Mouse (Mus musculus): ENCODE measurements around the gene Keg1. TPM values are rescaled to one million over a fixed set of nuclear protein-coding genes. Genes with fewer than 3 reads are reported as not detected.
"Not testable (repeated sequence)": the region's sequence is repeated elsewhere in the genome, so short reads cannot be mapped to it uniquely, and the experiment has no call there.

The Keg1 gene
- polyA plus RNA-seq (2015; fragmentation: Nextera tagmentation; extraction: Ambion mirVana) = 1.5 and 1.7 TPM in 2 replicates

DNA sequence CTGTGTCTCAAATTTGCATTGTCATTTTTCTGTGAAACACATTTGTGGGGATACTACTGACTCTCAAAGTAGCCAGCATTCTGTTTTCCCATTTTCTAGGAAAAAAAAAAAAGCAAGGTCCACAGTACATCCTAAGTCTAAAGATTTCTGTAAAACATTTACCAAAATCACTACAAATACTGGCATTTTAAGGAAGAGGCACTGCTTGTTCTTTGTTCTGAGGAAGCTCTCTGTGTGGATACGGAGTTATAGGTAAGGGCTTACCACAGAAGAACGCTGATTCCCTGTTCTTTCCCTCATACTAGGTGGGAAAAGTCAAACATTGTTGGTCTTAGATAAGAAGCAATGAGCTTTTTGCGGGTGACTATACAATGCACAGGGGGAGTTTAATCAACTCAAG, at the start of gene Keg1:
Gene Keg1, plus strand, starts transcription at position 197 of the 400 bp plus-strand sequence.
- Histone ChIP-seq H3K4me2 (no peak within 1 kb of the TSS), H3K9me3 (replicated peaks) (no peaks in the 10 kb centered on the region), H3K27ac (no peak within 1 kb of the TSS), H3K4me3 (replicated peaks) (no peak within 1 kb of the TSS), H3K27me3 (no peaks in the 10 kb centered on the region), H3K9ac (no peak within 1 kb of the TSS), H3K36me3 (no peaks in the 10 kb centered on the region), H3K4me1 (replicated peaks) (no peaks in the 10 kb centered on the region)
- DNase-seq (no peak), ATAC-seq (ENCODE audit: low read depth) (no peak)
- WGBS (ENCODE audit: insufficient replicate concordance) = 53% methylated on average over 3 of the region's 3 CpGs

DNA sequence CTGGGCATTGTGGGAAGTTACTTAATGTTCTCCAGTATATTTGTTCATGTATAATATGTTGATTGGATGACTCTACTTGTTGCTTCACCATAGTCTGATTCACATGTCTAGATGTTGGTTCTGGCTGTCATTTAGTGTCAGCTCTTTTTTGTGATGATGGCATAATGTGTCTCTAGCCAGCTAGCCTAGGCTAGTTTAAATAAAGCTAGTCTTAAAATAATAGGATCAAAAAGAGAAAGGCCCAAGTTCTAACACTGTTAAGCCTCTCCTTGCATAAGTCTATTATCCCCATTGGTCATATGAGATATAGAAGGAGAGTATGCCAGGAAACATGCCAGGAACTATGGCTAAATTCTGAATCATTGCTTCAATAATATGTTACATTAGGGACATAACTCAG, 46.1 kb upstream of the Keg1 start:
- no peak overlapping the region for H3K4me2 ChIP-seq
- H3K9me3 ChIP-seq (replicated peaks) = no peaks in the 10 kb centered on the region
- no peaks in the 10 kb centered on the region for H3K27me3 ChIP-seq
- H3K27ac ChIP-seq = no peak overlapping the region
- no peaks in the 10 kb centered on the region for H3K36me3 ChIP-seq
- H3K9ac ChIP-seq = no peak overlapping the region
- ATAC-seq (ENCODE audit: low read depth) (no peak), DNase-seq (no peak)
- H3K4me3 ChIP-seq (replicated peaks) = no peak overlapping the region
- no peaks in the 10 kb centered on the region for H3K4me1 ChIP-seq (replicated peaks)

GRCm38 (mm10) chr19:12666156-12666555, 29.4 kb upstream of the Keg1 start:
- no peak for ATAC-seq (ENCODE audit: low read depth)
- Histone ChIP-seq H3K9me3 (replicated peaks) (peaks cover 3% of the 10 kb centered on the region; the same call in 1 of the 2 replicates), H3K36me3 (no peaks in the 10 kb centered on the region), H3K9ac (no peak overlapping the region), H3K27me3 (no peaks in the 10 kb centered on the region), H3K4me2 (no peak overlapping the region), H3K27ac (no peak overlapping the region), H3K4me3 (replicated peaks) (no peak overlapping the region), H3K4me1 (replicated peaks) (no peaks in the 10 kb centered on the region)
- DNase-seq = no peak
- WGBS (ENCODE audit: insufficient replicate concordance) = 35% methylated on average over 1 of the region's 1 CpGs

DNA sequence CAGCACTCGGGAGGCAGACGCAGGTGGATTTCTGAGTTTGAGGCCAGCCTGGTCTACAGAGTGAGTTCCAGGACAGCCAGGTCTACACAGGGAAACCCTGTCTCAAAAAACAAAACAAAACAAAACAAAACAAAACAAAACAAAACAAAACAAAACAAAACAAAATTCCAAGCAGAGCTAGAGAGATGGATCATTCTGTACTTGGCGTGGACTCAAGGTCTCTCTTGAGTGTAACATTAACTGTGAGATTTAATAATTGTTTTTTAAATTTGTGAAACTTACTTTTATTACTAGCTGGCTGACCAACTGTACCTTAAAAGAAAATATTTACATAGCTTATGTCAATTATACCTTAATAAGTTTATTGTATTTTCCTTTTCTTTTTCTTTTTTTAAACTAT, 27.0 kb upstream of the Keg1 start:
- WGBS (ENCODE audit: insufficient replicate concordance) = 76% methylated on average over 3 of the region's 3 CpGs
- DNase-seq = not testable (repeated sequence)

DNA sequence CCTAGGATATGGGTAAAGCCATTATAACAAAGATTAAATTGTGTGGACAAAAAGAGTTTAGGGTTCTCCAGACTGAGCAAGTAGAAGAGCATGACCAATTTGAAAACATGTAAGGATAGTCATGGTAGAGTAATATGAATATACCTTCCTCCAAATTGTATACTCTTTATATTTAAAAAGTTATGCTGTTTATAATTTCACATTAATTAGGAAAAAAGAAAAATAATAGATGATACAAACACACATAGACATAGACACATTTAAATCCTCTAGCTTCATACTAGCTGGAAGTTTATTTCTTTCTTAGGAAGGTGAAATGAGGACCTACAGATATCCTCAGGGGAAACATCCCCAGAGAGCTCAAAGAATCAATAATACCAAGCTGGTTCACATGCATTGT, 25.4 kb upstream of the Keg1 start, which contains the start of gene Olfr1442:
Gene Olfr1442, plus strand, starts transcription at position 301 of the 400 bp plus-strand sequence.
- Histone ChIP-seq H3K27me3 (no peaks in the 10 kb centered on the region), H3K4me3 (replicated peaks) (no peak within 1 kb of the TSS), H3K4me1 (replicated peaks) (no peaks in the 10 kb centered on the region), H3K9ac (no peak within 1 kb of the TSS), H3K27ac (no peak within 1 kb of the TSS), H3K36me3 (no peaks in the 10 kb centered on the region), H3K4me2 (no peak within 1 kb of the TSS), H3K9me3 (replicated peaks) (no peaks in the 10 kb centered on the region)
- ATAC-seq (ENCODE audit: low read depth) (no peak), DNase-seq (no peak)

More for the DNA sequence above, 27.0 kb upstream of the Keg1 start:
- ATAC-seq (ENCODE audit: low read depth); H3K4me2 ChIP-seq; H3K36me3 ChIP-seq; H3K9me3 ChIP-seq (replicated peaks); H3K9ac ChIP-seq; H3K27ac ChIP-seq; H3K27me3 ChIP-seq; H3K4me3 ChIP-seq (replicated peaks); H3K4me1 ChIP-seq (replicated peaks): not testable (repeated sequence)

DNA sequence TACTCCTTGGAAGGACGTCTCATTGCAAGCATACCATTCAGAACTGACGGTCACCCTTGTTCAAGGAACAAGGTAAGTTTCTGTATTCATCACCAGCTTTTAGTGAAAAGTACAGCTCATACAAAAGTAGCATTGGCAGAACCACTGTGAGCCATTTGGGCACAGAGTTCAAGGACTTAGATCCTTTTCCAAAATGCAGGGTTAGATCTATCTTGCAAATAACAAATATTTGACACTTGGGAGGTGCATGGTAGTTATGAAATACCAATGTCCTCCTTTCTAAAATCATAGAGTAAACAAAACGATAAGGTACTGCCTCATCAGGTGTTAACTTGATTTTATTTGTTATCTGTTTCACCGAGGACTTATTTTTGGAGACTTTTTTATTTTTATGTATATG, 24.5 kb upstream of the Keg1 start:
- Histone ChIP-seq H3K4me3 (replicated peaks) (no peak overlapping the region), H3K27me3 (no peaks in the 10 kb centered on the region), H3K27ac (no peak overlapping the region), H3K4me2 (no peak overlapping the region), H3K9me3 (replicated peaks) (no peaks in the 10 kb centered on the region), H3K4me1 (replicated peaks) (no peaks in the 10 kb centered on the region), H3K36me3 (no peaks in the 10 kb centered on the region), H3K9ac (no peak overlapping the region)
- 60% methylated on average over 4 of the region's 4 CpGs for WGBS (ENCODE audit: insufficient replicate concordance)
- DNase-seq (no peak), ATAC-seq (ENCODE audit: low read depth) (no peak)

- H3K36me3 ChIP-seq = no peaks in the 10 kb centered on the region
- no peak for ATAC-seq (ENCODE audit: low read depth)
- 34% methylated on average over 3 of the region's 3 CpGs for WGBS (ENCODE audit: insufficient replicate concordance)
- H3K9me3 ChIP-seq (replicated peaks) = no peaks in the 10 kb centered on the region
- no peak within 1 kb of the TSS for H3K9ac ChIP-seq
- DNase-seq = no peak
- no peak within 1 kb of the TSS for H3K4me3 ChIP-seq (replicated peaks)
- no peaks in the 10 kb centered on the region for H3K27me3 ChIP-seq
- no peak within 1 kb of the TSS for H3K4me2 ChIP-seq
- no peaks in the 10 kb centered on the region for H3K4me1 ChIP-seq (replicated peaks)
- no peak within 1 kb of the TSS for H3K27ac ChIP-seq
These were observed 17.8 kb upstream of the Keg1 start, which contains the start of gene Olfr1443 for GRCm38 (mm10) chr19:12677812-12678211. Olfr1443 (plus strand) TSS chr19:12678112.

DNA sequence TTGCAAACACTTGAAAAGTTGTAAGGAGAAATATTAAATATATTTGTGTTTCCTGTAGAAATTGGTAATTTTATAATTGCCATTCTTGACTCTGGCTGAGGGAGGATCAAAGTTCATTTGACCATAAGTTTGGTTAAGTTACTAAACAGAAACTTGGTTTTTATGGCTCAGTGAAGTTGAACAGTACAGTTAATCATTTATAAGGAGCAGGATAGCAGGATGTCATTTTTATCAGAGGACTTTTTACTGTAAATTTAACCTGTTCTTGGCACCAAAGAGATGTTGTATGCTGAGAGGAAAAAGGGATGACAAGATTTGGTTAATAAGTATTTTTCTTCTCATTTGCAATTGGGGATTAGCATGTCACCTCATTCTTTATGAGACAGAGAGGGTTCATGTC, 10.9 kb upstream of the Keg1 start:
- Histone ChIP-seq H3K9ac (no peak overlapping the region), H3K27ac (no peak overlapping the region), H3K4me3 (replicated peaks) (no peak overlapping the region), H3K9me3 (replicated peaks) (no peaks in the 10 kb centered on the region), H3K4me2 (no peak overlapping the region), H3K27me3 (no peaks in the 10 kb centered on the region), H3K4me1 (replicated peaks) (no peaks in the 10 kb centered on the region), H3K36me3 (no peaks in the 10 kb centered on the region)
- ATAC-seq (ENCODE audit: low read depth) = no peak
- DNase-seq = no peak

DNA sequence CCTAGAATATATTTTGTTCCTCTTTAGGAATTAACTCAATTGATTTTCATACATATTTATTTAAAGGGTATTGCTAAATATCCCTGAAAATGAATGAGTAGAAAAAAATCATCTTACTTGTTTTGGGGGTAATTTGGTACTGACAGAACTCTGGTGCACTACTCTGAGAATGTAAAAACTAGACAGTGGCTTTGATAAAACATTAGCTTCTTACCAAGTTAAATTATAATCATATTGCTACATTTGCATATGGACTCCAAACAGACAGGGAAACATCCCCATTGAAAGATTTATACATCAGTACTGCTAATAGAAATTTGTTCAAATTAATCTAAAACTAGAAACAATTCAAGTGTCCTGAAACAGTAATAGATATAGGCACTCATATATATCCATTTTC, 10.4 kb upstream of the Keg1 start:
- Histone ChIP-seq H3K9me3 (replicated peaks) (no peaks in the 10 kb centered on the region), H3K27me3 (no peaks in the 10 kb centered on the region), H3K4me1 (replicated peaks) (no peaks in the 10 kb centered on the region), H3K9ac (no peak overlapping the region), H3K27ac (no peak overlapping the region), H3K36me3 (no peaks in the 10 kb centered on the region), H3K4me2 (no peak overlapping the region), H3K4me3 (replicated peaks) (no peak overlapping the region)
- no peak for DNase-seq
- ATAC-seq (ENCODE audit: low read depth) = no peak

DNA sequence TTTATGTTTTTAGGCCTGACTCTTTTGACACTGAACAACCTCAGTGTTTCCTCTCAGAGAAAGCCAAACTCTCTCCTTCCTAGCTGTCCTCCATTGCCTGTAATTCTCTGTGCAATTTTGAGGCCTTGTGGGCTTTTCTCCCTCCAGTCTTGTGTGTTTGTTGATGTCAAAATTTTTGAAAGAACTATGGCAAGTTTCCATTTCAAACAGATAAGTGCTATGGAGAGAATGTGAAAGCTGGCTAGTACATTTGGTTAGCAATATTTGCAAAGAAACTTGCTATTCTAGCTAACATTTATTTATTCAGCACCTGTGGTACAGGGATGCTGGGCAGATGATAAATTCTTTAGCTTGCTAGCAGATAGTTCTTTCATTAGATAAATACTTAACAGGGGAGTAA, 635 bp downstream of the Keg1 start:
- Histone ChIP-seq H3K36me3 (no peaks in the 10 kb centered on the region), H3K4me3 (replicated peaks) (no peak overlapping the region), H3K27me3 (no peaks in the 10 kb centered on the region), H3K27ac (no peak overlapping the region), H3K9me3 (replicated peaks) (no peaks in the 10 kb centered on the region), H3K4me1 (replicated peaks) (no peaks in the 10 kb centered on the region), H3K9ac (no peak overlapping the region), H3K4me2 (no peak overlapping the region)
- ATAC-seq (ENCODE audit: low read depth) (no peak), DNase-seq (no peak)

DNA sequence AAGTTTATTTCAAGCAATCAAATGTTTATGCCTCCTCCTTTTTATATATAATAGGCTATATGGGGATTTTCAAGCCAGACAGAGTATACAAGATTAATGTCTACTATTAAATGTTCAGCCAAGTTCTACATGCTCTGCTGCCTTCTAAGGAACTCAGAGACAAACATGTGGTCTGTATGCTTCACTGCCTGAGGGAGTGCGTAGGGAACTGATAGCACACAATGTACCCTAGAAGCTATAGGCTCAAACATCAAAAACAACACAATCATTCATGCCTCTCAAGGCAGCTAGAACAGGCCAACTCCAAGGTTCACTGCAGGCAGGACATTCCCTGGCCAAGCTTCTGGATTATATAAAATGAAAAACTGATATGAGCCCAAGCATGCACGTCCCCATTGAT, 12.9 kb downstream of the Keg1 start:
- Histone ChIP-seq H3K27me3 (no peaks in the 10 kb centered on the region), H3K4me1 (replicated peaks) (no peaks in the 10 kb centered on the region), H3K9ac (no peak overlapping the region), H3K36me3 (no peaks in the 10 kb centered on the region), H3K9me3 (replicated peaks) (no peaks in the 10 kb centered on the region), H3K4me3 (replicated peaks) (no peak overlapping the region), H3K4me2 (no peak overlapping the region), H3K27ac (no peak overlapping the region)
- no peak for ATAC-seq (ENCODE audit: low read depth)
- WGBS (ENCODE audit: insufficient replicate concordance) = 77% methylated on average over 2 of the region's 2 CpGs
- DNase-seq = no peak

DNA sequence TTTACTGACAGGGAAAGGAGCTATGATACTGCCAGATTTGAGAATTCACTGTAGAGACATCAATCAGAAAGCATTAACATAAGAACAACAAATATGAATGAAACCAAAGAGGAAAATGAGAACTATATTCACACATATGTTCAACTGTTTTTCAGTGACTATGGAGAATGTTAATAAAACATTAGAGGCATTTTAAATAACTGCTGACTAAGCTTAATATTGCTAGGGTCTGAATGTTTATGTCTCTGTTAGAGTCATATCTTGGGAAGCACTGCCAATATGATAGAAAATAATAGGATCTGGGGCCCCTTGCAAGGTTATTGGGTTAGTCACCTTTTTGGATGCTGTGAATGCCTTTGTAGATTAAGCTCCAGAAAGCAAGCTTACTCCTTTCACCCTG, 13.4 kb downstream of the Keg1 start:
- ATAC-seq (ENCODE audit: low read depth) (no peak), DNase-seq (no peak)
- Histone ChIP-seq H3K9me3 (replicated peaks) (no peaks in the 10 kb centered on the region), H3K27me3 (no peaks in the 10 kb centered on the region), H3K4me2 (no peak overlapping the region), H3K36me3 (no peaks in the 10 kb centered on the region), H3K27ac (no peak overlapping the region), H3K4me3 (replicated peaks) (no peak overlapping the region), H3K4me1 (replicated peaks) (no peaks in the 10 kb centered on the region), H3K9ac (no peak overlapping the region)

- DNase-seq (no peak), ATAC-seq (ENCODE audit: low read depth) (no peak)
- no peak overlapping the region for H3K27ac ChIP-seq
- no peaks in the 10 kb centered on the region for H3K9me3 ChIP-seq (replicated peaks)
- H3K4me3 ChIP-seq (replicated peaks) = no peak overlapping the region
- H3K27me3 ChIP-seq = no peaks in the 10 kb centered on the region
- no peak overlapping the region for H3K9ac ChIP-seq
- 65% methylated on average over 6 of the region's 6 CpGs for WGBS (ENCODE audit: insufficient replicate concordance)
- no peaks in the 10 kb centered on the region for H3K4me1 ChIP-seq (replicated peaks)
- no peaks in the 10 kb centered on the region for H3K36me3 ChIP-seq
- no peak overlapping the region for H3K4me2 ChIP-seq
These were observed 23.6 kb downstream of the Keg1 start for GRCm38 (mm10) chr19:12719189-12719588.
